Mouse (Mus musculus) monocyte, adult 5-6 weeks (primary cell): Measurements from ENCODE around the gene Zbtb34. TPM values are rescaled to one million over a fixed set of nuclear protein-coding genes. Genes with fewer than 3 reads are reported as not detected.

ENCODE experiments used
- ATAC-seq: fragments of 153-309, 156-312 bp; replicated peaks from 2 replicates; pipeline ENCODE4 v1.8.0; 2017; ENCODE audit warnings: mild to moderate bottlenecking; ENCODE audit not compliant: low TSS enrichment, insufficient number of reproducible peaks, severe bottlenecking, poor library complexity, low FRiP score
- total RNA-seq: library from RNA; stranded (forward); fragments of 200-1000, 200-491, 200-594 nt; gene quantifications from 3 replicates; pipeline ENCODE4 v1.2.3, GENCODE M21; 2017

The Zbtb34 gene
- total RNA-seq, 1 experiment from 2014 or later: 6.6 TPM

GRCm38 (mm10) chr2:33417454-33417853 is 13.7 kb downstream of the Zbtb34 start:
- ATAC-seq: no peak

GRCm38 (mm10) chr2:33414019-33414418 is 17.1 kb downstream of the Zbtb34 start:
- ATAC-seq: no peak

GRCm38 (mm10) chr2:33412111-33412510 is 19.0 kb downstream of the Zbtb34 start:
- ATAC-seq: no peak

- peak; percentile 74 for ATAC-seq
Measured at GRCm38 (mm10) chr2:33403511-33404003, 27.6 kb downstream of the Zbtb34 start.

GRCm38 (mm10) chr2:33402638-33403037 is 28.5 kb downstream of the Zbtb34 start:
- ATAC-seq: no peak

- no peak; the same call in 1 of the 2 replicates for ATAC-seq
Measured at GRCm38 (mm10) chr2:33402236-33402635, 28.9 kb downstream of the Zbtb34 start.

GRCm38 (mm10) chr2:33401217-33401616 is 29.9 kb downstream of the Zbtb34 start:
- ATAC-seq: no peak

GRCm38 (mm10) chr2:33400541-33400940 is 30.6 kb downstream of the Zbtb34 start:
- ATAC-seq: no peak

- no peak for ATAC-seq
Measured at GRCm38 (mm10) chr2:33399091-33399490, 32.0 kb downstream of the Zbtb34 start.

GRCm38 (mm10) chr2:33397036-33397435 is 34.1 kb downstream of the Zbtb34 start:
- no peak for ATAC-seq

- ATAC-seq: no peak
Measured at GRCm38 (mm10) chr2:33395053-33395452, 36.1 kb downstream of the Zbtb34 start.

GRCm38 (mm10) chr2:33393951-33394635 is 37.0 kb downstream of the Zbtb34 start:
- no peak for ATAC-seq

GRCm38 (mm10) chr2:33393021-33393420 is 38.1 kb downstream of the Zbtb34 start:
- no peak for ATAC-seq

GRCm38 (mm10) chr2:33371648-33372408 is 59.3 kb downstream of the Zbtb34 start:
- ATAC-seq: no peak

GRCm38 (mm10) chr2:33370777-33371647 is 60.1 kb downstream of the Zbtb34 start, which contains the start of gene Ralgps1:
Ralgps1 (minus strand) TSS chr2:33371486.
- peak; percentile 95 for ATAC-seq

- ATAC-seq: no peak
Measured at GRCm38 (mm10) chr2:33370276-33370776, 60.8 kb downstream of the Zbtb34 start.

- ATAC-seq: no peak
Measured at GRCm38 (mm10) chr2:33369453-33369852, 61.7 kb downstream of the Zbtb34 start.

GRCm38 (mm10) chr2:33368486-33368885 is 62.6 kb downstream of the Zbtb34 start:
- no peak for ATAC-seq
